Mouse (Mus musculus) adrenal gland, postnatal 36 days (tissue): ENCODE data around the gene Plekhg2. TPM values are rescaled to one million over a fixed set of nuclear protein-coding genes. Genes with fewer than 3 reads are reported as not detected.
A peak's percentile ranks its signal among the peaks of the same experiment; 100 is the strongest.

Source experiments
- DNase-seq, 2 experiments: peaks; one replicate each; pipeline ENCODE4 v3.0.0; 2021; ENCODE audit warnings: mixed read lengths in 1 of 2
- total RNA-seq, 2 experiments: library from RNA; stranded (reverse); gene quantifications; 2 replicates each; pipeline ENCODE4 v1.2.3; 2021

Gene Plekhg2
- total RNA-seq, 2 experiments from 2014 or later: 19.0 to 27.2 TPM

- DNase-seq: peak; percentile 98
These were observed 34.0 kb downstream of the Plekhg2 start, which contains the start of gene Supt5 for GRCm38 (mm10) chr7:28338108-28338998. Gene Supt5, minus strand, starts transcription at chr7:28338746.

- DNase-seq: peak; percentile 52 to 62
These were observed 36.9 kb downstream of the Plekhg2 start for GRCm38 (mm10) chr7:28335471-28335870.

GRCm38 (mm10) chr7:28334534-28334933, 37.9 kb downstream of the Plekhg2 start:
- DNase-seq: no peak

- no peak for DNase-seq
These were observed 44.1 kb downstream of the Plekhg2 start for GRCm38 (mm10) chr7:28328260-28328659.

- DNase-seq: no peak
These were observed 45.9 kb downstream of the Plekhg2 start for GRCm38 (mm10) chr7:28326457-28326856.

GRCm38 (mm10) chr7:28325293-28325692, 47.1 kb downstream of the Plekhg2 start:
- no peak for DNase-seq

GRCm38 (mm10) chr7:28321974-28322720, 50.3 kb downstream of the Plekhg2 start:
- no peak for DNase-seq

- DNase-seq: peak; percentile 65 to 70
These were observed 53.7 kb downstream of the Plekhg2 start for GRCm38 (mm10) chr7:28318714-28319113.

GRCm38 (mm10) chr7:28318036-28318435, 54.4 kb downstream of the Plekhg2 start:
- peak in 1 of 2 experiments; percentile 20 for DNase-seq

GRCm38 (mm10) chr7:28311926-28312543, 60.4 kb downstream of the Plekhg2 start, which contains the start of gene Timm50:
Gene Timm50, minus strand, starts transcription at chr7:28312072.
- peak; percentile 99 for DNase-seq

GRCm38 (mm10) chr7:28311151-28311925, 61.1 kb downstream of the Plekhg2 start:
- DNase-seq: peak in 1 of 2 experiments; percentile 28

- DNase-seq: no peak
These were observed 62.7 kb downstream of the Plekhg2 start for GRCm38 (mm10) chr7:28309737-28310136.

Other genes starting within 250 kb of the Plekhg2 start
- not detected for gene 9530053A07Rik, start 243.1 kb downstream of the Plekhg2 start, total RNA-seq
- 100 to 1,000 TPM in 1 of 2 experiments, 10 to 100 TPM in 1; 92.2 to 134 TPM for gene Fbl, start 202.9 kb downstream of the Plekhg2 start, total RNA-seq
- 10 to 100 TPM; 27.3 to 31.4 TPM for gene Dyrk1b, start 193.1 kb downstream of the Plekhg2 start, total RNA-seq
- 10 to 100 TPM; 25.2 to 51.2 TPM for gene Eid2, start 104.7 kb downstream of the Plekhg2 start, total RNA-seq
- 10 to 100 TPM; 13.7 to 18.4 TPM for gene Eid2b, start 94.9 kb downstream of the Plekhg2 start, total RNA-seq
- gene Selenov, start 81.4 kb downstream of the Plekhg2 start, total RNA-seq: 1 to 10 TPM in 1 of 2 experiments, not detected in 1; 1.1 TPM
- gene Dll3, start 70.4 kb downstream of the Plekhg2 start, total RNA-seq: under 1 TPM in 1 of 2 experiments, not detected in 1; 0.89 TPM
- gene Timm50, start 60.5 kb downstream of the Plekhg2 start, total RNA-seq: 100 to 1,000 TPM in 1 of 2 experiments, 10 to 100 TPM in 1; 84.0 to 102 TPM
- gene Supt5, start 33.9 kb downstream of the Plekhg2 start, total RNA-seq: 100 to 1,000 TPM; 122 to 287 TPM
- gene Rps16, start 21.9 kb downstream of the Plekhg2 start, total RNA-seq: 1,000 to 10,000 TPM; 1,072 to 1,115 TPM
- gene Zfp36, start 7.7 kb upstream of the Plekhg2 start, total RNA-seq: 10 to 100 TPM; 19.0 to 26.1 TPM
- 10 to 100 TPM; 33.6 to 47.4 TPM for gene Med29, start 20.1 kb upstream of the Plekhg2 start, total RNA-seq
- gene Paf1, start 20.4 kb upstream of the Plekhg2 start, total RNA-seq: 10 to 100 TPM; 67.3 to 77.7 TPM
- gene Gmfg, start 64.8 kb upstream of the Plekhg2 start, total RNA-seq: 1 to 10 TPM; 6.7 to 8.1 TPM
- 10 to 100 TPM; 15.6 to 17.5 TPM for gene Lrfn1, start 79.4 kb upstream of the Plekhg2 start, total RNA-seq
- gene Ifnl2, start 137.9 kb upstream of the Plekhg2 start, total RNA-seq: not detected
- not detected for gene Ifnl3, start 150.2 kb upstream of the Plekhg2 start, total RNA-seq
- gene Sycn, start 168.3 kb upstream of the Plekhg2 start, total RNA-seq: not detected
- gene Nccrp1, start 174.7 kb upstream of the Plekhg2 start, total RNA-seq: under 1 TPM in 1 of 2 experiments, not detected in 1; 0.20 TPM
- 10 to 100 TPM; 62.5 to 69.8 TPM for gene Samd4b, start 225.5 kb upstream of the Plekhg2 start, total RNA-seq
- gene Pak4, start 225.6 kb upstream of the Plekhg2 start, total RNA-seq: 10 to 100 TPM; 28.0 to 30.0 TPM